ENCODE assay signal across 10 mouse cellular contexts in genomic region chrX:103991702-103992101, GRCm38 (mm10). TPM values are rescaled to one million over a fixed set of nuclear protein-coding genes. Genes with fewer than 3 reads are reported as not detected.
DNase-seq lines count a peak whose midpoint lies in the region; ATAC-seq and TF ChIP-seq lines count a peak whose summit lies in the region.
"Had no signal": no experiment of that assay in that cellular context is flagged by ENCODE, and none has a peak within 500 bp of the region (broad histone marks: within the 10 kb centered on the region; RNA-seq: fewer than 3 reads in every experiment).

No protein-coding gene starts in this region.

- dilution Hi-C loops in CH12.LX (cut with MboI; ENCODE audit: extremely low pct_ligation_motif_present, extremely low pct_unique_long_range_greater_than_20kb, low sequenced_read_pairs): no loop called here

- H3K27me3 ChIP-seq in heart, embryonic 10.5 days (ENCODE audit: insufficient read depth, poor library complexity, severe bottlenecking): peaks cover 25% of the 10 kb centered on the region; the same call in 1 of the 2 replicates
- no peaks in the 10 kb centered on the region for H3K27me3 ChIP-seq in CH12.LX (replicated peaks)
- no peaks in the 10 kb centered on the region for H3K27me3 ChIP-seq in lung, embryonic 14.5 days (ENCODE audit: insufficient read depth, low read length)

- TF ChIP-seq POLR2A in CH12.LX (IDR thresholded peaks at IDR 0.05; ENCODE audit: low read depth, low read length): no peak

- no peaks in the 10 kb centered on the region for H3K79me2 ChIP-seq in CH12.LX (replicated peaks; ENCODE audit: control insufficient read depth, extremely low read depth, insufficient read depth, poor library complexity, severe bottlenecking)

- peak; percentile 32 for TF ChIP-seq RAD21 in CH12.LX (IDR thresholded peaks at IDR 0.05; ENCODE audit: low read depth, low read length)

- WGBS in heart, embryonic 10.5 days: 29% methylated on average over 10 of the region's 10 CpGs
- WGBS in lung, embryonic 14.5 days: 39% methylated on average over 10 of the region's 10 CpGs

- H3K9ac ChIP-seq in CH12.LX (ENCODE audit: insufficient read depth, low read depth): no peak overlapping the region
- no peak overlapping the region for H3K9ac ChIP-seq in lung, embryonic 14.5 days
- H3K9ac ChIP-seq: limb, embryonic 13.5 days had no signal

- in situ Hi-C loops in CH12.LX (cut with MboI; ENCODE audit: low pct_ligation_motif_present, low pct_unique_long_range_greater_than_20kb, low sequenced_read_pairs): loop anchor here (25.0 kb wide), 1 partner anchor 504 kb away; no protein-coding TSS in a partner anchor

- H3K4me3 ChIP-seq in heart, embryonic 10.5 days: no peak overlapping the region
- no peak overlapping the region for H3K4me3 ChIP-seq in CH12.LX (replicated peaks in 1 of 3; ENCODE audit: low read depth in 2 of 3, low read length in 2 of 3, poor library complexity in 1 of 3)
- no peak overlapping the region for H3K4me3 ChIP-seq in lung, embryonic 14.5 days (ENCODE audit: low read depth, low read length)
- H3K4me3 ChIP-seq: limb, embryonic 13.5 days had no signal

- H3K4me2 ChIP-seq in CH12.LX (ENCODE audit: insufficient read depth, low read depth, poor library complexity, severe bottlenecking): no peak overlapping the region
- no peak overlapping the region for H3K4me2 ChIP-seq in lung, embryonic 14.5 days
- H3K4me2 ChIP-seq: limb, embryonic 13.5 days had no signal

- H3K9me3 ChIP-seq in heart, embryonic 10.5 days: no peaks in the 10 kb centered on the region
- no peaks in the 10 kb centered on the region for H3K9me3 ChIP-seq in CH12.LX (replicated peaks; ENCODE audit: low read length)
- no peaks in the 10 kb centered on the region for H3K9me3 ChIP-seq in lung, embryonic 14.5 days (ENCODE audit: low read depth, low read length)
- H3K9me3 ChIP-seq: limb, embryonic 13.5 days had no signal

- TF ChIP-seq CTCF in CH12.LX (conservative IDR thresholded peaks at IDR 0.05 in 1 of 2, IDR thresholded peaks at IDR 0.05 in 1 of 2; ENCODE audit: low read depth in 2 of 2, low read length in 2 of 2): peak in 1 of 2 experiments; percentile 37; a peak in 2 of 4 replicates
- TF ChIP-seq CTCF in lung, embryonic 14.5 days (IDR thresholded peaks at IDR 0.05; ENCODE audit: low read depth): peak; percentile 53

- no peak for ATAC-seq in lung, embryonic 14.5 days (ENCODE audit: insufficient read depth)
- ATAC-seq: forebrain, embryonic 14.5 days had no signal

- H3K27ac ChIP-seq in heart, embryonic 10.5 days: no peak overlapping the region
- no peak overlapping the region for H3K27ac ChIP-seq in CH12.LX (ENCODE audit: insufficient read depth, low read depth)
- H3K27ac ChIP-seq in lung, embryonic 14.5 days (ENCODE audit: low read depth): no peak overlapping the region
- H3K27ac ChIP-seq: limb, embryonic 13.5 days had no signal

- DNase-seq in heart, postnatal 4 days: peak; percentile 33
- DNase-seq in heart, embryonic 10.5 days (ENCODE audit: low spot score): no peak
- no peak for DNase-seq in CH12.LX (ENCODE audit: extremely low read depth)
- peak; percentile 31 to 48 for DNase-seq in adrenal gland, postnatal 36 days
- DNase-seq in lung, embryonic 14.5 days: peak; percentile 54
- DNase-seq in frontal cortex, postnatal 10 days (ENCODE audit: low spot score in 2 of 2): no peak
- no peak for DNase-seq in cerebellum, adult 9-11 months
- no peak for DNase-seq in ovary, postnatal 14 days (ENCODE audit: low spot score)

- TF ChIP-seq EP300 in CH12.LX (IDR thresholded peaks at IDR 0.05; ENCODE audit: low read length): no peak

- no peaks in the 10 kb centered on the region for H3K36me3 ChIP-seq in heart, embryonic 10.5 days
- H3K36me3 ChIP-seq in CH12.LX (replicated peaks in 1 of 2; ENCODE audit: control insufficient read depth in 1 of 2, insufficient read depth in 1 of 2, low read length in 1 of 2): no peaks in the 10 kb centered on the region
- H3K36me3 ChIP-seq in lung, embryonic 14.5 days (ENCODE audit: insufficient read depth): no peaks in the 10 kb centered on the region
- H3K36me3 ChIP-seq: limb, embryonic 13.5 days had no signal

- H3K4me1 ChIP-seq in heart, embryonic 10.5 days: no peaks in the 10 kb centered on the region
- H3K4me1 ChIP-seq in CH12.LX (ENCODE audit: control insufficient read depth in 1 of 2, insufficient read depth in 2 of 2): no peaks in the 10 kb centered on the region
- no peaks in the 10 kb centered on the region for H3K4me1 ChIP-seq in lung, embryonic 14.5 days (ENCODE audit: insufficient read depth)

TF ChIP-seq in CH12.LX, 34 proteins besides CTCF, POLR2A, EP300 and RAD21:
- TF ChIP-seq MYC (IDR thresholded peaks at IDR 0.05; ENCODE audit: low read depth, low read length) (no peak), ELF1 (IDR thresholded peaks at IDR 0.05; ENCODE audit: low read depth, low read length) (0 out of 2 replicates have a peak, but pooled peaks have one; percentile 15), BHLHE40 (IDR thresholded peaks at IDR 0.05; ENCODE audit: low read depth, low read length) (no peak)

RNA-seq across cellular contexts. Expression of gene Rlim, which starts 10.6 kb away (rescaled TPM):
- total RNA-seq in heart, postnatal 4 days (2021): 10 to 100 TPM; 46.3 to 50.0 TPM
- polyA plus RNA-seq in heart, embryonic 10.5 days (2016; fragmentation: Nextera tagmentation; extraction: Ambion mirVana): 33.4 and 34.6 TPM in 2 replicates
- 30.3 and 35.0 TPM in 2 replicates for total RNA-seq in CH12.LX (2012; rRNA removed)
- total RNA-seq in CH12.LX (2014; rRNA removed): 59.8 and 66.6 TPM in 2 replicates
- 24.2 and 28.6 TPM in 2 replicates for polyA plus RNA-seq in CH12.LX (2012; ENCODE audit: insufficient read length, low read depth)
- total RNA-seq in adrenal gland, postnatal 36 days (2021): 10 to 100 TPM; 65.5 to 67.6 TPM
- 52.7 and 53.9 TPM in 2 replicates for polyA plus RNA-seq in lung, embryonic 14.5 days (2014; fragmentation: Nextera tagmentation; extraction: Ambion mirVana)

Comparison
In these comparisons a context has a peak if more than half of its experiments do, and no peak if none do; other contexts are left out.
1. DNase-seq: peak in heart, postnatal 4 days (single experiment), adrenal gland, postnatal 36 days (2 of 2) and lung, embryonic 14.5 days (single experiment); none in heart, embryonic 10.5 days (single experiment), CH12.LX (single experiment), frontal cortex, postnatal 10 days (0 of 2), cerebellum, adult 9-11 months (single experiment) and ovary, postnatal 14 days (single experiment).